Mouse (Mus musculus) right cerebral cortex, postnatal 14 days (tissue): ENCODE data around the gene Ms4a18.

Experiments used
- DNase-seq: peaks from one replicate; pipeline ENCODE4 v3.0.0; 2022

The Ms4a18 gene

GRCm38 (mm10) chr19:10980210-10980609 is 37.6 kb downstream of the Ms4a18 start:
- DNase-seq, result no peak

DNA sequence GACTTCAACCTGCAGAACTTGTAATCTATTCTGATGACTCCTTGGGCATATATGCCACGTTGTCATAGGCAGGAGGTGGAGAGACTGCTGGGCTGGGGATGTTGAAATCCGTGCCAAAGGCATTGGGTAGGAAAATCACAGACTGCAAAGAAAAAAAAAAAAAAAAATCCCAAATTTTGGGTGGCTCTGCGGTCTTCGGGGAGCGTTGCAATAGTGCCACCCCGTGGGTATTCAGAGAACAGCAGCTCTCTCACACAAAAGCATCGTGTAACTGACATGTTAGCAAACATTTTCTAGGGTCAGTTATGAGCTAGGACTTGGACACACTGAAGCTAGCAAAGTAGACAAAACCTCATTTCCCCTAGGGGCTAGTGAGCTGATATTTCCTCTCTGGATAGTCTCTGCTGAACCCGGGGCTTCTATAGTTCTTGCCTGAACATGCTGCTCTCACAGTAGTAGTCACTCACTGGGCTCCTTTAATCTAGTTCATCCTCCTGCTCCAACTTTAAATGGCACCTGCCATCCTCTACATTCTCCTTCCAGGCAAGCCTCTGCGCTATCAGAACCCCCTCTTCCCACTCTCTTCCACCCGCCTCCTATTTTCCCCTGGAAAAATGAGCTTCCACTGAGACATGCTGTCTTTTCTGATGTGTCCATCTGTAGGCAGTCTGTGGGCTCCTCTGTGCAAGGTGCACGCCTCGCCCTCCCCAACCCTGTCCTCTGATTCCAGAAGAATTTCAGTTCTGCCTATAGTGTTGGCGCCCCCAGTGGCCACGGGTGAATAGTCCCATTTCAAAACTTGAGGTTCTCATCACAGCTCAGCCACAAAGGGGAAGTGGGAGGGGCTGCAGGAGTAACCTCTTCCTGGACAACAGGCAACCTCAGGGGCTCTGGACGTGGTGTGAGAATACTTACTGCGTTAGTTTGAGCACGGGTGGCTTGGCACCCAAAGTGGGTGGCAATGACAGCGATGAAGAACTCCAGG is 38.4 kb downstream of the Ms4a18 start:
- DNase-seq, result peak; percentile 83

GRCm38 (mm10) chr19:10976318-10976717 is 41.5 kb downstream of the Ms4a18 start:
- no peak for DNase-seq

DNA sequence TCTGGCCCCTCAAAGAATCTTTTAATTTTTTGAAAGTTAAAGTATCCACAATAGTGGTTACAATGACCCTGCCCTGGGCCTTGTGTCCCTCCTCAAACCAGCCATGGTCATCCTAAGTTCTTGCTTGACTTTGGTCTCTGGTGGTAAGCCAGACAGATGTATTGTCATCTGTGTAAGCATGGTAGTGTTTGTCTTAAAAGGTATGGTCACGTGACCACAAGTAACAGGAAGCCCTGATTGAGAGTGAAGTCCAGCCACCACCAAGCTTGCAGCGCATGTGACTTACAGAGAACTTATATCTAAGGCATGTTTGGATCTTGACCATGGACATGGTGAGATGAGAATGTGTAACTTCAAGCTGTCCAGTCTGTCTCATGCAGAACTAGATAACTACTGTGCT is 42.6 kb downstream of the Ms4a18 start:
- no peak for DNase-seq

- no peak for DNase-seq
Measured at GRCm38 (mm10) chr19:10974238-10974865, 43.5 kb downstream of the Ms4a18 start, which contains the start of gene Ms4a10. Gene Ms4a10, minus strand, starts transcription at chr19:10974670.

- no peak for DNase-seq
Measured at GRCm38 (mm10) chr19:10973187-10973586, 44.6 kb downstream of the Ms4a18 start.

DNA sequence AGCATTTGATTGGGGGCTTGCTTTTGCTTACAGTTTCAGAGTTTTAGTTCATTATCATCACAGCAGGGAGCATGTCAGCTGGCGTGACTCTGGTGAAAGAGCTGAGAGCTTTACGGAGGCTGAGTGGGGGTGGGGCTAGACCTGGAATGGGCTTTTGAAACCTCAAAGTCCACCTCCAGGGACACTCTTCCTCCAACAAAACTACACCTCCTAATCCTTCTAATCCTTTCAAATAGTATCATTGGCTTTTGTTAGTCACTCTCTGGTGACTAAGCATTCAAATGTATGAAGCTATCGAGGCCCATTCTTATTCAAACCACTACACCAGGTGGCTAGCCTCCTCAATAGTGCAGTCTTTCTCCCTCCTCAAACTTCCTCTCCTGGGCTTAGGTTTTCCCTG is 45.2 kb downstream of the Ms4a18 start:
- DNase-seq, result no peak

- no peak for DNase-seq
Measured at GRCm38 (mm10) chr19:10970457-10970856, 47.4 kb downstream of the Ms4a18 start.

GRCm38 (mm10) chr19:10968578-10968977 is 49.3 kb downstream of the Ms4a18 start:
- no peak for DNase-seq

- no peak for DNase-seq
Measured at GRCm38 (mm10) chr19:10965721-10966120, 52.1 kb downstream of the Ms4a18 start.

DNA sequence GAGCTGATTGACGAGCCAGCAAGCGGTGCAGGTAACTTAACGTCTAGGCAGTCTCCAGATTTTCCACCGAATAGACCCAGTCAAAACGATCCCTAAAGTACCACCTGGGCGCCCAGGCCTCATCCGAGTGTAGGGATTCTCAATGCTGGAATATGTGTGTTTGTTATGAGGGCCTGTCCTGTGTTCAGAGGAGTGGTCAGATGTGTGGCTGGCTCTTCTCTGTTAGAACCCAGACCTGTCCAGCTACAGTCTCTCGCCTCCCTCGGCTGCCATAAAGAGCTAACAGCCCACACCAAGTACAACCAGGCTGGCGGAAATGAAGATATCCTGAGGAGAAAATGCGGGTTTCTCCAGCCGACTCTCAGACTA is 57.9 kb downstream of the Ms4a18 start:
- DNase-seq, result no peak

DNA sequence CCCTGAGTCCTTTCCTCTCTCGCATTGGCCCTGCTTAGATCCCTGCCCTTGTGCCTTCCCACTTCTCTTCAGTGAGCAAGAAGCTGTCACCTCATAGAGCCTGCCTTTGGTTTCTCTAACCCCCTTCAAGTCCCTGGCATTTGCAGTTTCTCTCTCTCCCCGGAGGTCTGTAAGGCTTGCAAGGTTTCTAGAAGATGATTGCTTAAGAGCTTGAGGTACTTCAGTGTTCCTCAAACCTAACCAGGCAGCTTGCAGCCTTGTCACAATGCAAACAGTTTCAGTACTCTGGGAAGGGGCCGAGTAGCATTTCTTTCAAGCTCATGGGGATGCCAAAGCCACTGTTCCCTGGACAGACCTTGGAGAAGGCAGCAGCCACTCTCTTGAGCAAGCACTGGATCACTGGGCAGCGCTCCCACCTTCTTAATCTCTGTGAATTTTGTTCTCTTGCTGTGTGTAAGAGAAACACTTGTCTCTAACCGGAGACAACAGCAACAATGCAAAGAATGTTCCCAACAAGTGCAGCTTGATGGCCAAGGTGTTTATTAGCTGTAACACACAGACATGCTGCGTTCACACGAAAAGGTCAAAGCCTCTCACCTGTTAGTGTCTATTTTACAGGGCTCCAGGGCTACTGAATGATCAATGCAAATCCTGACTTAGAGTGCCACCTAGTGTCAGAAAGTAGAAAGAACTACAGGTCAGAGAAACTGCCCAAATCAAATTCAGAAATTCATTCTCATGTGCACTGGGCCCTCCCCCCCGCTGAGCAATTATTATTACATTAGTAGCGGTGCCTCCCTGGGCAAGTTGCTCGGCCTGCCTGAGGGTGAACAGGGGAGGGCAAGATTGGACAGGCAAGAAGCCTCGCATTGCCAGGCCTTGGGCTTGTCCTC is 58.5 kb downstream of the Ms4a18 start:
- no peak for DNase-seq

DNA sequence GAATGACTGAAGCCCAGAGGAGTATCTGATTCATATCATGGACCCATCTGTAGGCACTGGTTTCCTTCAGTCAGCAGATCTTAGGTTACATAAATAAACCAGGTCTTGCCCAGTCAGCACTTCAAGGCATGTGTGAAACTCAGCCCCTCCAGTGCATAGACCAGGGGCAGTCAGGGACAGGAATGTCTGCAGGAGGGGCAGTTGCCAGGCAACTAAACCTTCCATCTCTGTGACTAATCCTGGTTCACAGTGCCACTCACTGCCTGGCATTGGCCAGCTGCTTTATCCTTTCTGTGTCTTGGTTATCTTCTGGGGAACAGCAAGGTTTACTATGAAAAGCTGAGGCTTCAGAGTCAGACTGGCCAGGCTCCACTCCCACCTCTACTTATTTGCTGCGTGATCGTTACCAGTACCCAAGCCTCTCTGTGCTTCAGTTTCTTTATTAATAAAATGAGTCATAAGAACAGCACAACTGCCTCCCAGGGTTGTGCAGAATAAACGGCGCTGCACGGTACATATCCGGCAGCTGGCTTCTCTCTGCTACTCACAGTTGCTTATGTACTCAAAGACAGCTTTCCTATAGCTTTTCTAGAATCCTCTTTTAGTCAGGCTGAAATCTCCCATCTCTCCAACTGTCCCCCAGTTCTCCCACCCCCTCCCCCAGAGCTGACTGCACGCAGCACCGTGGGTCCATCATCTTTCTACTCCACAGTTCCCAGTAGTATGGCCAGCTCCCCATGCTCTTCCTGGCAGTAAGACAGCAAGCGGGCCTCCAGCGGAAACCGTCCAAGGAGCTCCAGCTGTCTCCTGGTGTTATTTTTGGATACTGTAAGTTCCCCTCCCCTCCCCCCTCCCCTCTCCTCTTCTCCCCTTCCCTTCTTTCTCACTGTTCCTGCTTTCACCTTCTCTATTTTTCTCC is 65.6 kb downstream of the Ms4a18 start:
- peak; percentile 39 for DNase-seq

GRCm38 (mm10) chr19:10949558-10949957 is 68.3 kb downstream of the Ms4a18 start:
- DNase-seq, result no peak

- DNase-seq, result peak; percentile 97
Measured at GRCm38 (mm10) chr19:10949112-10949511, 68.7 kb downstream of the Ms4a18 start, which contains the start of gene Ccdc86. Gene Ccdc86, minus strand, starts transcription at chr19:10949266.

- DNase-seq, result peak; percentile 13
Measured at GRCm38 (mm10) chr19:10948416-10948815, 69.4 kb downstream of the Ms4a18 start.

GRCm38 (mm10) chr19:10947219-10947618 is 70.6 kb downstream of the Ms4a18 start:
- DNase-seq, result no peak
